Mouse (Mus musculus): ENCODE results near the gene Mtmr4.

Mtmr4 gene

DNA sequence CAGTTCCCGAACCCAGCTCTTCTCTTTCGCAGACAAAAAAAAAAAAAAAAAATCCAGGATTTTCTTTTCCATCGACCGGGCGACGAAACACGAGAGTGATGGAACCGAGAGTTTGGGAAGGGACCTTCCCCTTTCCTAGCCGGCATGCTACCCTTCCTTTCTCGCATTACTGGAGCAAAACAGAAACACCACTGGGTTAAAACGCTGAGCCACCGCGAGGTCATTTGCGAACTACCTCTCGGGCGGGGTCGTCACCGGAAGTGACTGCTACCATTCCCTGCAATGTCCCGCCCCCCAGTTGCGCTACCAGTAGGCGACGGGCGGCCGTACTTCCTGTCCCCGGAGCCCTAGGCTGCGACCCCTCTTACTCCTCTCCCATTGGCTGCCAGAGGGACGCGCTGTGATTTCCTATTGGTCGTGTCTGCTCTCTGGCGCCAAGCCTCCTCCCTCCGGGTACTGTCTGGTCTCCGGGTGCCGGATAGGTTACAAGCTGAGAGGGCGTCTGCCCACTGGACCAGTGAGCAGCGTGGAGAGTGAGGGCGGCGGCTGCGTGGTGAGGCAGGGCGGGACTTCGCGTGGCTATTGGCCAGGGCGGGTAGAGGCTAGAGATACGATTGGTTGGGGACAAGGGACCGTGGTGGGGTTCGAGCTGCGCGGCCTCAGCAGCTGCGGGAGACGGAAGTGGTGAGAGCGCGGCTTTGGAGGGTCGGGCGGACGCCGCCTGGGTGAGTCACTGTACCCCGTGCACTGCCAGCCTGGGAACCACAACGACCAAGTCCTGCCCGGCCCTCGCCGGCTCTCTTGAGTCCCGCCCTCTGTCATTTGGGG, at the start of gene Mtmr4:
TSS of gene Mtmr4 (plus strand) at position 637 of the 828 bp plus-strand sequence.
- peak; percentile 100 for DNase-seq (ENCODE audit: low read depth, low spot score)

DNA sequence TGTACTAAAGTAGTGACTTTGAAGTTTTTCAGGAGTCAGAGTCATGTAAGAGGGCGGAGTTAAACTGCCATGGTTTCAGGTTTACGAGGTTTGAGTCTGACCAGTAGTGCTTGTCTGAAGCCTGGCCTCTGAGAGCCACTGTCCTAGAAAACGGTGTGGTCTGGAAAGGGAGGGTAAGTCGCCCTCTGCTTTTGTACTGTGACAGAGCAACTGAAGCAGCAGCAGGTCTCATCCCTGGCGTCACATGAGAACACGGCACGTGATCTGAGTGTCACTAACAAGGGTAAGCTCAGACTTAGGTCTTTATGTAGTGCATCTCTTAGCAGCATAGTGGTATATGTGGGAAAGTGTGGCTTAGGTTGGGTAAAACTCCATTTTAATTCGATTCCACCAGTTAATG, 49.7 kb upstream of the Mtmr4 start:
- no peak for DNase-seq (ENCODE audit: low read depth, low spot score)

DNA sequence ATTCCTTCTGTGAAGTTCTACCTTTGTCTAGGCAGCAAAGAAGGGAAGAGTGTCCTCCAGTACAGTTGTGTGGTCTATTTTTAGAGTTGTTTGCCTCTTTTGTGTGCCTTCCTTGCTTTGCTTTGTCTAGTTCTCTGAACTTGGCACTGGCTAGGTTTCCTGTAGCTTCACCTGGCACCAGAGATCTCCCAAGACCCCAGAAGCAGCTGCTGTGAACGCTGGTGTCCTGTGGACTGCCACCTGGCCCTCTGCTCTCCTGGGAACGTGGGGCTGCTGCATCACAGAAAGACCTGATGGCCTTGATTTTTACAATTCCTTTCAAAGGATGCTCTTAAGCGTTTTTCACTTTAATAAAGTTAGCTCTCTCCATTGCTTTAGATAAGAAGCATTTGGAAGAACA, 49.1 kb upstream of the Mtmr4 start:
- no peak for DNase-seq (ENCODE audit: low read depth, low spot score)

GRCm38 (mm10) chr11:87553342-87553741, 38.6 kb upstream of the Mtmr4 start:
- DNase-seq (ENCODE audit: low read depth, low spot score), result no peak

GRCm38 (mm10) chr11:87554386-87554785, 37.6 kb upstream of the Mtmr4 start:
- no peak for DNase-seq (ENCODE audit: low read depth, low spot score)

DNA sequence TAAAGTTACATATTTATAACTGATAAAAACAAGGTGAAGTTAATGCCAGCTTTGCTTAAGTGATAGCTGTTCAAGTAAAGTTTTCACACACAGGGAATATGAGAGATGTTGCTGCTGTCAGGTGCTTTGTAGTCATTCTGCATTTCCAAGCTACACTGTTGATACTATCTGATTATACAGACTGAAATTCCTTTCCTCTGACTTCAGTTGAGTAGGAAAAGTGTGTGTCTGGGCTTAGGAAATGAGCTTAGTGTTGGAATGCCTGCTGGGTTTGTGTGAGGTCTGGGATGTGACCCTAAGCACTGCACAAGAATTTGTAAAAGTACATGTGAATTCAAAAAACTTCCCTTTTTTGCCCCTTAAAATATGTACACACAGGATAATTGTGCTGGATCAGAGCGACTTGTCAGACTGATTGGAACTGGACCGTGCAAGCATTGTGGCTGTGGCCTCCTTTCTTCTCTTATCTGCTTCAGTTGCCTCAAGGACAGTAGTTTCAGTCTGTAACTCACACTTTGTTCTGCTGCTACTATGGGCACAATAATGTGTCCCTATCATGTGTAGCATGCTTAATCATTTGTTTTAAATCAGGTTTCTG, 36.8 kb upstream of the Mtmr4 start:
- DNase-seq (ENCODE audit: low read depth, low spot score), result no peak

DNA sequence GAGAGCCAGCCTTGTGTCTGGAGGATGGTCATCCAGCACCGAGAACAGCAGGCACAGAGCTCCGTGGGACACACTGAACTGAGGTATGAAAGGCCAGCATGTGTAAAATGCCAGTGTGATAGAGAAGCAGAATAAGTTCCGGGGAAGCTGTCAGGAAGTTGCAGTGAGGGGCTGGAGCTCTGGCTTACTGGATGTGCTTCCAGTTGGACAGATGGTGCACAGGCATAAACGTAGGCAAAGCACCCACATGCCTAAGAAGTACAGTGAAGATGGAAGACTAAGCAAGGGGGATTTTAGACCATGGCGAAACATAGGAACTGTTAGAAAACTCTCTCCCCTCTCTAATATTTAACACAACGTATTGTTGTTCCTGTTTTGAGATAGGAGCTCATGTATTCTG, 30.8 kb upstream of the Mtmr4 start:
- DNase-seq (ENCODE audit: low read depth, low spot score), result no peak

GRCm38 (mm10) chr11:87566501-87566900, 25.5 kb upstream of the Mtmr4 start, which contains the start of gene Gm11492:
Gm11492 (plus strand) TSS chr11:87566653.
- DNase-seq (ENCODE audit: low read depth, low spot score), result no peak

GRCm38 (mm10) chr11:87568255-87568953, 23.6 kb upstream of the Mtmr4 start, which contains the start of gene Sept4:
Sept4 (plus strand) TSS chr11:87568903.
- no peak for DNase-seq (ENCODE audit: low read depth, low spot score)

DNA sequence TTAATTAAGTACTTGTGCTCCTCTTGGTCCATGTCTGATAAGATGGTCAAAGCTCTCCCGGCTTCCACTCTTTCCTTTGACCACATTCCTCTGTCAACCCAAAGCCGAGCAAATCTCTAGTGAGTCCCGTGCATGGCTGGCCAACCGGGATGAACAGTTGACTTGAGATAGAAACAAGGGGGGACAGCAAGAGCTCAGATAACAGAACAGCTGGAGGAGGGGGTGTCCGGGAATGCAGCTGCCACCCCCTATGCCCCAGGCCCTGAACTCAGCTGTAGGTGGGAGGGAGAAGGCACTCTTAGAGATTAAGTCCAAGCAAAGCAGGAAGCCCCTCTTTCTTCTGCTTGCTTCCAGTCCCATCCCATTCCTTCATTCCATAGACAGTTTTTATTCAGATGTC, 21.2 kb upstream of the Mtmr4 start:
- DNase-seq (ENCODE audit: low read depth, low spot score), result no peak

- DNase-seq (ENCODE audit: low read depth, low spot score), result no peak
These were observed 20.5 kb upstream of the Mtmr4 start for GRCm38 (mm10) chr11:87571361-87571950.

DNA sequence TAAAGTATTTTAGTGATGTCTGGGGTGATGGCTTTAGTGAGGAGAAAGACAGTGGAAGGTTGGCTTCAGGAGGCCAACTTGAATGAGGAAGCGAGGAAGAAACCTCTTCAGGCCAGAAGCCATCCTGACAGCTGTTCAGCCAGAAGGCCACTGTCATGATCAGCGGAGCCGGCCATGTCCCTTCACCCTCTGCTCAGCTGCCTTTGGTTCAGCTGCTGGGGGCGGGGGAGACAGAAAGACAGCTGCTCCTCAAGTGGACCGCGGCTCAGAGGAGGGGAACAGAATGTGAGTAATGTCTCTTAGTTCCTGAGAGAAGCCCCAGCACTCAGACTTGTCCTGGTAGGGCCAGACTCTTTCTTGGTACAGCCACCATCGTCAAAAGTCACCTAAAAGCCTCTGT, 18.2 kb upstream of the Mtmr4 start:
- DNase-seq (ENCODE audit: low read depth, low spot score), result no peak

DNA sequence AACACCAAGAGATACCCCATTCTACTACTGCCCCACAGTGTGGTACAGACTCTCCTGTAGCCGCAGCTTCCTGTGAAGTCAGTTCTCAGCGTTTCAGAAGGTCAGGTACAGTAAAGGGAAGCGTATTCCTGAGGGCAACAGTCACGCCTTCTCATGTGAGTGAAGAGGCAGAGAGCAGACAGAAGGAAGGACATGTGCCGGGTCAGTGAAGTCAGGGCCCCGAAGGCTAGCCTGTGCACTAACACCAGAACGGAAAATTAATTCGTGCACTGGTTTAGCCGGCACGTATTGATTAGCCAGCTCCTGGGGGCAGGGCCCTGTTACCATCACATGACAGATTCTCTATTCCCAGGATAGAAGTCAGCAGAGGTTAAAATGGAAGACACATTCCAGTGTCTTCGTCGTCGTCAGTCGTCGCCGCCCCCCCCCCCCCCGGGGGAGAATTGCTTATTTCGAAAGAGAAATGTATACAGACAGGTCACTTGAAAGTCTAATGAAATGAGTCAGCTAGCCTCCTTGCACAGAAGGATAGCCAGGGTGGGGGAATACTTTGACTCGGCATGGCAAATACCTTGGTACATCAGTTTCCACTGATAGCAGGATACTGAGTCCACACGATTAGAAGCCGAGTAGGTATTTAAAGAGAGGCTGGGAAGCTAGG, 17.3 kb upstream of the Mtmr4 start:
- DNase-seq (ENCODE audit: low read depth, low spot score), result no peak

DNA sequence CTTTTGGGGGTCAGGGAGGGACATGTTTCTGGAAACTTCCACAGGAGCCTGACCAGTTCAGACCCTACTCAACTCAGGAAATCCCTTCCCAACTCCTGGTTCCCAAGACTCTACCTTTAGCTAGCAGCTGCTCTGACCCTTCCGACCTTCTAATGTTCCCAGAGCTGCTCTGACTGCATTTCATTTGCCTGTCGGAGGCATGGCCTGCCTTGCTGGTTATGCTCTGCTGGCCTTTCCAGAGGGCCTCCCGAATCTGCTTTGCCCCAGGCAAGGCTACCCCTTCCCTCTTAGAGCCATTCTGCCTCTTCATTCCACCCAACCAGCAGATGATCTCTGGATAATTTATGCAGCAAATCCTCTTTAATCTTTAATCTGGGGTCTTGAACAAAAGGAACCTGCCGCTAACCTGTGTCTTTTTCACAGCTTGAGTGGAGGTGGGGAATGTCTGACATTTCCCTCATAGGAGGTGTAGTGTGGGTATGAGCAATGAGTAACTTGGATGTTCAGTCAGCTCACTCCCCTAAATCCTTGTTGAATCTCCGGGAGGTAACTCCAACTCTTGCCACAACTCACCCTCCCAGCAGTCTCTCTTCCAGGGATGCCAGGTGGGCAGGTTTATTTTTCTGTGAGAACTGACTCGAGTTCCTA, 14.2 kb upstream of the Mtmr4 start:
- no peak for DNase-seq (ENCODE audit: low read depth, low spot score)

DNA sequence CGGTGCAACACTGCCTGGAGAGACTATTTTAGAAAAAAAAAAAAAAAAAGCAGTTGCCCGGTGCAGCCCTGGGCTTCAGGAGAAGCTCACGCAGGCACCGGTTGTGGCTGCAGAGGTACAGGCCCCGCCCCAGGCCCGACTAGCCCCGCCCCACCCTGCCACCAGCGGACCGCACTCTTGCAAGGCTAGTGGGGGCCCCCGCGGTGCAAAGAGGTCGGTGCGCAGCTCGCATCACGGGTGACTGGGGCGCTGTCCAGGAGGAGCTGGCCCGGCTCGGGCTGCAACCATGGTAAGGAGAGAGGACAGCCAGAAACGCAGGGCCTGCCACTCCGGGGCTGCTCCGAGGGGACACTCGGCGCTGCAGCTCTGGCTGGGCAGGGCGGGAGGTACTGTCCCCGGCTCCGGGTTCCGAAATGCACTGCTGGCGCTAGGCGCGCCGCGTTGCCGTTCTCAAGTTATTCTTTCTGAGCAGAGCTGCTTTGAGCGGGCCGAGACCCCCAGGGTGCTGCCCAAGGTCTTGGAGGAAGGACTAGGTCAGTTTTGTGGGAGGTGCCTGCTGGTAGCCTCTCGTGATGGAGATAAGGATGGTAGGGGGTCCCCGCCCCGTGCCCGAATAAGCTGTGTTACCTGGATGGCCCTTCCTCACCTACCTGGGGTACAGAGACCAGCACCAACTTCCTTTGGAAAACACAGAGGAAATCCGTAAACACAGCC, 13.6 kb upstream of the Mtmr4 start:
- no peak for DNase-seq (ENCODE audit: low read depth, low spot score)

DNA sequence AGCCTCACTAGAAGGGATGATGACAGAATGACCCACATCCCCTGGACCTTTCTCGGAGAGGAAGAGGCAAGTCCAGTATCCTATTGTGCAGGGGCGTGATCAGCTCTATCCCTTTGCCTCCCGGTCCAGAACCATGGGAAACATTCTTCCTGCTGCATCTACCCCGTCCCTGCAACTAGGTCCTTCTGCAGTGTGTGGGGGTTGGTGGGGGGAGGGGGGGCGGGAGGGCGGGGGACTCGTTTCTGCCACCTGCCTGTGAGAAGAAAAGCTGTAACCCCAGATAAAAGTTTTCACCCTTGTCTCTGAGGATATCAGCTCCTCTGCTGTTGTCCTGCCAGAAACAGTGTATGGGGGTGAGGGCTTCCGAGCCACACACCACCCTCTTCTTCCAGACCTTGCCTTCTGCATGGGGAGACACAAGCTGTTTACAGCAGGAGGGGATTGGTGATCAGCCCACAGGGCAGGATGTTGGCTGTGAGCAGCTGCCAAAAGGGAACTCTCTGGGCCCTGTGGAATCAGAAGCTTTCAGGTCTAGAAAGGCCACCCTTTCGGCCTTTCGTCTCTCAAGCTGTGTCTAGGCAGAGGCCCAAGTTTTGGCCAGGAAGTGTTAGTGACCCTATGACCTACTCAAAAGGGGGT, 12.9 kb upstream of the Mtmr4 start:
- no peak for DNase-seq (ENCODE audit: low read depth, low spot score)

- DNase-seq (ENCODE audit: low read depth, low spot score), result no peak
These were observed 12.2 kb upstream of the Mtmr4 start for GRCm38 (mm10) chr11:87579713-87580112.

- no peak for DNase-seq (ENCODE audit: low read depth, low spot score)
These were observed 11.3 kb upstream of the Mtmr4 start for GRCm38 (mm10) chr11:87580543-87581085.

DNA sequence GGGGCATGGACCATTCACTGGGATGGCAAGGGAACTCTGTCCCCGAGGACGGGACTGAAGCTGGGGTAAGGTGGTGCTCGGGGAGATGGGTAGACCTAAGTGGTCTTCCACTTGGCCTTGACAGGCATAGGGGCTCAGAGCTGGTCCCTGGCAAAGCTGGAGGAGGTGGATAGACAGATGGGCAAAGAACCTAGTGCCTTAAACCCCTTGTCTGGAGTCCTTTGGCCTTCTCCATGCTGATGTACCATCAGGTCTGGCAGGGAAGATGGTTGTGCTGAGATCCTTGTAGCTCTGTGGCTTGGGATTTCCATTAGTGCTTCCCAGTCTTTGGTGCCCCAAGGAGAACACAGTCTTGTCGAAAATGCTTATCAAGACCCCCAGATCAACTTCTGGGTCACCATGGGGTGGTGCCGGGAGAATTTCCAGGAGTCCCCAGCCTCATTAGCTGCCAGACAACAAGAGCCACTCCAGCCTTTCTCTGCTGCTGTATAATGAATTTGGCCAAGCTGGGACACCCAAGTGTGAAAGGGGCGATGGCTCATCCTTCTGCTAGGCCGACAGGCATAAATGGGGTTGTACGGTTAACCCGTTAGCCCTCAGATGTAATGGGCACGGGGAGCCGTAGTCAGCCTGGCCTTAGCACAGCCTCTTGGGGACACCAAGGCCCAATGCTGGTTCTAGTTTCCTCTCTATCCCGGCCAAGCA, 10.6 kb upstream of the Mtmr4 start:
- DNase-seq (ENCODE audit: low read depth, low spot score), result no peak
